Mouse (Mus musculus) forebrain, embryonic 16.5 days (tissue): ENCODE data around the gene Acss3. TPM values are rescaled to one million over a fixed set of nuclear protein-coding genes. Genes with fewer than 3 reads are reported as not detected.

Experiments used
- ATAC-seq: fragments of 200-750 bp; cut with Nextera tagmentation; 2 replicates; pipeline ENCODE4 v1.8.0; 2017; ENCODE audit warnings: mild to moderate bottlenecking, moderate library complexity
- H3K27ac ChIP-seq: fragments of 300-500 bp; sonication (generic); 2 replicates; pipeline ENCODE4 v1.5.1; 2014; ENCODE audit warnings: low read length, control low read depth
- H3K27me3 ChIP-seq: fragments of 300-500 bp; sonication (generic); replicated peaks from 2 replicates; pipeline ENCODE4 v1.6.1; 2014; ENCODE audit warnings: low read length; ENCODE audit not compliant: control insufficient read depth, insufficient read depth
- H3K36me3 ChIP-seq: fragments of 300-500 bp; sonication (generic); 2 replicates; pipeline ENCODE4 v1.6.1; 2014; ENCODE audit not compliant: control insufficient read depth, insufficient read depth
- H3K4me1 ChIP-seq: fragments of 300-500 bp; sonication (generic); replicated peaks from 2 replicates; pipeline ENCODE4 v1.6.1; 2014; ENCODE audit warnings: low read length; ENCODE audit not compliant: control insufficient read depth, insufficient read depth
- H3K4me2 ChIP-seq: fragments of 300-500 bp; sonication (generic); 2 replicates; pipeline ENCODE4 v1.6.1; 2014; ENCODE audit warnings: mild to moderate bottlenecking, low read length, control low read depth
- H3K4me3 ChIP-seq: fragments of 300-500 bp; sonication (generic); replicated peaks from 2 replicates; pipeline ENCODE4 v1.5.1; 2014; ENCODE audit warnings: mild to moderate bottlenecking, low read length, control low read depth
- H3K9ac ChIP-seq: fragments of 300-500 bp; sonication (generic); replicated peaks from 2 replicates; pipeline ENCODE4 v1.6.1; 2014; ENCODE audit warnings: low read depth, low read length, control low read depth
- H3K9me3 ChIP-seq: fragments of 300-500 bp; sonication (generic); 2 replicates; pipeline ENCODE4 v1.6.1; 2016; ENCODE audit warnings: low read length; ENCODE audit not compliant: control insufficient read depth
- WGBS: fragments of 180-500 bp; shearing (Covaris S2); extraction: QIAGEN DNeasy Blood & Tissue Kit; methylation state at CpG from one replicate; pipeline ENCODE4 v1.1.7; 2014; 5-methylcytosine and 5-hydroxymethylcytosine counted together
- polyA plus RNA-seq: library from polyadenylated mRNA; unstranded; fragments of >200 nt; fragmentation: Nextera tagmentation; extraction: Ambion mirVana; gene quantifications from 2 replicates; pipeline ENCODE4 v1.2.1, GENCODE M21; 2015

Acss3 gene
- polyA plus RNA-seq, result 0.39 and 0.52 TPM in 2 replicates

- no peak within 1 kb of the TSS for H3K9ac ChIP-seq
- H3K4me2 ChIP-seq, result peak within 1 kb of the TSS; percentile 36
- peak within 1 kb of the TSS; percentile 25 for H3K4me3 ChIP-seq
- ATAC-seq, result peak; percentile 93
- no peak within 1 kb of the TSS for H3K27ac ChIP-seq
- no peaks in the 10 kb centered on the region for H3K9me3 ChIP-seq
- no peaks in the 10 kb centered on the region for H3K36me3 ChIP-seq
- 0 out of 2 replicates have a peak, but pooled peaks cover 6% of the 10 kb centered on the region for H3K4me1 ChIP-seq
- H3K27me3 ChIP-seq, result no peaks in the 10 kb centered on the region
- WGBS, result 2% methylated on average over 17 of the region's 17 CpGs
Observed at GRCm38 (mm10) chr10:107123529-107124335, at the start of gene Acss3. Gene Acss3, minus strand, starts transcription at chr10:107123668.

GRCm38 (mm10) chr10:107172003-107172689 lies 48.7 kb upstream of the Acss3 start:
- no peak for ATAC-seq
- H3K9ac ChIP-seq, result no peak overlapping the region
- no peaks in the 10 kb centered on the region for H3K4me1 ChIP-seq
- WGBS, result 60% methylated on average over 3 of the region's 3 CpGs
- no peak overlapping the region for H3K27ac ChIP-seq
- no peaks in the 10 kb centered on the region for H3K27me3 ChIP-seq
- H3K36me3 ChIP-seq, result no peaks in the 10 kb centered on the region
- no peaks in the 10 kb centered on the region for H3K9me3 ChIP-seq
- no peak overlapping the region for H3K4me3 ChIP-seq
- no peak overlapping the region for H3K4me2 ChIP-seq

- ATAC-seq, result no peak
- 92% methylated on average over 3 of the region's 3 CpGs for WGBS
- H3K9ac ChIP-seq, result no peak overlapping the region
- no peak overlapping the region for H3K4me3 ChIP-seq
- H3K4me2 ChIP-seq, result no peak overlapping the region
- no peaks in the 10 kb centered on the region for H3K27me3 ChIP-seq
- H3K4me1 ChIP-seq, result no peaks in the 10 kb centered on the region
- H3K27ac ChIP-seq, result no peak overlapping the region
- no peaks in the 10 kb centered on the region for H3K36me3 ChIP-seq
- no peaks in the 10 kb centered on the region for H3K9me3 ChIP-seq
Observed at GRCm38 (mm10) chr10:107166486-107166885, 43.0 kb upstream of the Acss3 start.

GRCm38 (mm10) chr10:107148759-107149158 lies 25.3 kb upstream of the Acss3 start:
- Histone ChIP-seq H3K9ac (no peak overlapping the region), H3K4me1 (no peaks in the 10 kb centered on the region), H3K27me3 (no peaks in the 10 kb centered on the region), H3K9me3 (no peaks in the 10 kb centered on the region), H3K4me2 (no peak overlapping the region), H3K36me3 (no peaks in the 10 kb centered on the region), H3K4me3 (no peak overlapping the region), H3K27ac (no peak overlapping the region)
- no peak for ATAC-seq
- WGBS, result 94% methylated on average over 1 of the region's 1 CpGs

GRCm38 (mm10) chr10:107144016-107144415 lies 20.5 kb upstream of the Acss3 start:
- ATAC-seq, result no peak
- Histone ChIP-seq H3K9me3 (no peaks in the 10 kb centered on the region), H3K4me1 (no peaks in the 10 kb centered on the region), H3K9ac (no peak overlapping the region), H3K36me3 (no peaks in the 10 kb centered on the region), H3K27me3 (no peaks in the 10 kb centered on the region), H3K4me3 (no peak overlapping the region), H3K4me2 (no peak overlapping the region), H3K27ac (no peak overlapping the region)
- 55% methylated on average over 1 of the region's 1 CpGs for WGBS

- Histone ChIP-seq H3K36me3 (no peaks in the 10 kb centered on the region), H3K9me3 (no peaks in the 10 kb centered on the region), H3K4me1 (no peaks in the 10 kb centered on the region), H3K27me3 (no peaks in the 10 kb centered on the region), H3K27ac (no peak overlapping the region), H3K9ac (no peak overlapping the region), H3K4me3 (no peak overlapping the region), H3K4me2 (no peak overlapping the region)
- 27% methylated on average over 1 of the region's 1 CpGs for WGBS
- ATAC-seq, result no peak
Observed at GRCm38 (mm10) chr10:107142910-107143309, 19.4 kb upstream of the Acss3 start.

GRCm38 (mm10) chr10:107122744-107123528 lies 532 bp downstream of the Acss3 start:
- 9% methylated on average over 9 of the region's 9 CpGs for WGBS
- Histone ChIP-seq H3K4me3 (peak overlapping the region; percentile 25), H3K4me1 (0 out of 2 replicates have a peak, but pooled peaks cover 6% of the 10 kb centered on the region), H3K4me2 (peak overlapping the region; percentile 36), H3K9ac (no peak overlapping the region), H3K36me3 (no peaks in the 10 kb centered on the region), H3K27me3 (no peaks in the 10 kb centered on the region), H3K27ac (no peak overlapping the region), H3K9me3 (no peaks in the 10 kb centered on the region)
- peak; percentile 32; the same call in 1 of the 2 replicates for ATAC-seq

GRCm38 (mm10) chr10:107121301-107121700 lies 2.2 kb downstream of the Acss3 start:
- ATAC-seq, result no peak
- Histone ChIP-seq H3K36me3 (no peaks in the 10 kb centered on the region), H3K27ac (no peak overlapping the region), H3K4me2 (no peak overlapping the region), H3K4me3 (no peak overlapping the region), H3K9me3 (no peaks in the 10 kb centered on the region), H3K9ac (no peak overlapping the region), H3K27me3 (no peaks in the 10 kb centered on the region), H3K4me1 (0 out of 2 replicates have a peak, but pooled peaks cover 6% of the 10 kb centered on the region)
- WGBS, result 99% methylated on average over 9 of the region's 9 CpGs

GRCm38 (mm10) chr10:107119135-107119534 lies 4.3 kb downstream of the Acss3 start:
- 0 out of 2 replicates have a peak, but pooled peaks cover 6% of the 10 kb centered on the region for H3K4me1 ChIP-seq
- H3K36me3 ChIP-seq, result no peaks in the 10 kb centered on the region
- no peak overlapping the region for H3K4me3 ChIP-seq
- WGBS, result 90% methylated on average over 2 of the region's 2 CpGs
- H3K9ac ChIP-seq, result no peak overlapping the region
- H3K27me3 ChIP-seq, result no peaks in the 10 kb centered on the region
- no peak overlapping the region for H3K4me2 ChIP-seq
- H3K9me3 ChIP-seq, result no peaks in the 10 kb centered on the region
- H3K27ac ChIP-seq, result no peak overlapping the region
- ATAC-seq, result no peak
